29 mouse cellular contexts compared by ENCODE assay signal in genomic region chr6:18424367-18424766, GRCm38 (mm10).
DNase-seq lines count a peak whose midpoint lies in the region; ATAC-seq and TF ChIP-seq lines count a peak whose summit lies in the region.
"Had no signal": no experiment of that assay in that cellular context is flagged by ENCODE, and none has a peak within 500 bp of the region (broad histone marks: within the 10 kb centered on the region; RNA-seq: fewer than 3 reads in every experiment).

No protein-coding gene starts in this region.

- no peak for TF ChIP-seq CTCF in left cerebral cortex, adult 2 months (IDR thresholded peaks at IDR 0.05)

- DNase-seq in frontal cortex, postnatal 25 days (ENCODE audit: low spot score in 2 of 2) = no peak
- DNase-seq in left cerebral cortex, adult 2 months (ENCODE audit: extremely low spot score in 1 of 2, low spot score in 2 of 2) = no peak
- no peak for DNase-seq in left cerebral cortex, postnatal 4 days
- peak; percentile 86 for DNase-seq in brain, adult 2 months (ENCODE audit: low read depth, low spot score)
- peak; percentile 56 to 58 for DNase-seq in left cerebral cortex, postnatal 14 days (ENCODE audit: low spot score in 2 of 2)
- no peak for DNase-seq in adrenal gland, postnatal 10 days
- DNase-seq: adrenal gland, postnatal 36 days; cerebellum, adult 2 months; cerebellum, postnatal 14 days; gastrocnemius, postnatal 10 days; heart, postnatal 10 days; kidney, adult 11 months; kidney, postnatal 14 days; liver, embryonic 13.5 days; lung, adult 2 months; lung, postnatal 14 days; right cerebral cortex, postnatal 25 days; spleen, adult 18-20 months; thymus, adult 18-20 months; thymus, postnatal 25 days had no signal

- intact Hi-C loops in left cerebral cortex, adult 2 months (cut with DNase I) = loop anchor here (2.0 kb wide), 1 partner anchor 88 kb away; no protein-coding TSS in a partner anchor
- intact Hi-C loops in left cerebral cortex, postnatal 4 days (cut with DNase I) = loop anchor here (5.0 kb wide), 1 partner anchor 88 kb away; the partner anchor contains the start of gene Cttnbp2
- intact Hi-C loops in left cerebral cortex, postnatal 14 days (cut with DNase I) = no loop called here

- no peak overlapping the region for H3K4me3 ChIP-seq in left cerebral cortex, adult 2 months
- H3K4me3 ChIP-seq: heart, embryonic 13.5 days; hindbrain, embryonic 15.5 days; limb, embryonic 10.5 days; limb, embryonic 15.5 days; liver, embryonic 13.5 days; neural tube, embryonic 12.5 days had no signal

- peak; percentile 90 for ATAC-seq in frontal cortex, adult (ENCODE audit: low TSS enrichment)
- ATAC-seq: CD4-positive, CD25-positive, alpha-beta regulatory T cell, adult 4 months; inflammation-experienced regulatory T-cells, adult 6 months; midbrain, embryonic 16.5 days had no signal

- H3K27ac ChIP-seq in left cerebral cortex, adult 2 months = peak overlapping the region; percentile 70
- H3K27ac ChIP-seq: heart, embryonic 13.5 days; hindbrain, embryonic 15.5 days; limb, embryonic 10.5 days; limb, embryonic 15.5 days; liver, embryonic 13.5 days; neural tube, embryonic 12.5 days had no signal

Comparison
In these comparisons a context has a peak if more than half of its experiments do, and no peak if none do; other contexts are left out.
1. DNase-seq: peak in brain, adult 2 months (single experiment) and left cerebral cortex, postnatal 14 days (2 of 2); none in frontal cortex, postnatal 25 days (0 of 2), left cerebral cortex, adult 2 months (0 of 2), left cerebral cortex, postnatal 4 days (single experiment) and adrenal gland, postnatal 10 days (single experiment).